Mouse (Mus musculus) G1E (cell line): ENCODE measurements around the gene Slc8b1. TPM values are rescaled to one million over a fixed set of nuclear protein-coding genes. Genes with fewer than 3 reads are reported as not detected.

Experiments
- ATAC-seq: 2 replicates; pipeline ENCODE4 v1.8.0; 2016; ENCODE audit warnings: mild to moderate bottlenecking; ENCODE audit not compliant: insufficient number of reproducible peaks, poor library complexity, low FRiP score, severe bottlenecking; ENCODE audit errors: extremely low read depth
- DNase-seq: peaks from one replicate; pipeline ENCODE4 v3.0.0; 2012; ENCODE audit warnings: low spot score
- H3K27me3 ChIP-seq: 2 replicates; pipeline ENCODE4 v1.6.1; 2012; ENCODE audit warnings: mild to moderate bottlenecking, low read length, inconsistent platforms; ENCODE audit not compliant: insufficient read depth
- H3K36me3 ChIP-seq: replicated peaks from 2 replicates; pipeline ENCODE3; 2012; ENCODE audit warnings: mild to moderate bottlenecking, inconsistent platforms
- H3K4me1 ChIP-seq: 2 replicates; pipeline ENCODE4 v1.6.1; 2012; ENCODE audit warnings: low read depth, low read length, inconsistent platforms, mixed read lengths; ENCODE audit not compliant: insufficient read depth
- H3K4me3 ChIP-seq: 2 replicates; pipeline ENCODE4 v1.5.1; 2012; ENCODE audit warnings: low read depth, mild to moderate bottlenecking, inconsistent platforms, low read length, moderate library complexity, mixed read lengths
- H3K9me3 ChIP-seq: replicated peaks from 2 replicates; pipeline ENCODE4 v1.6.1; 2012; ENCODE audit warnings: inconsistent platforms
- CTCF ChIP-seq: IDR thresholded peaks from 2 replicates; pipeline ENCODE4 v1.5.1; 2012; ENCODE audit warnings: low read depth, low read length, inconsistent platforms, mixed read lengths
- GATA1 ChIP-seq: IDR thresholded peaks from 2 replicates; pipeline ENCODE4 v1.6.1; 2012; ENCODE audit warnings: borderline replicate concordance, low read length, inconsistent platforms, mixed read lengths
- GATA2 ChIP-seq: IDR thresholded peaks from 2 replicates; pipeline ENCODE4 v1.6.1; 2012; ENCODE audit warnings: low read depth, low read length, inconsistent platforms, borderline replicate concordance
- POLR2AphosphoS5 ChIP-seq: IDR thresholded peaks from 2 replicates; pipeline ENCODE4 v1.6.1; 2012; ENCODE audit warnings: low read depth, low read length, inconsistent platforms; ENCODE audit not compliant: insufficient replicate concordance
- TAL1 ChIP-seq: conservative IDR thresholded peaks from 2 replicates; pipeline ENCODE4 v1.6.1; 2012; ENCODE audit warnings: low read depth, low read length, inconsistent platforms, mixed read lengths
- polyA plus RNA-seq: library from polyadenylated mRNA; stranded (reverse); fragments of >175 nt; gene quantifications from 2 replicates; pipeline ENCODE4 v1.2.3, GENCODE M21; 2012
- total RNA-seq, 2 experiments: library from RNA; stranded (forward) in 1 of 2; stranded (reverse) in 1 of 2; fragments of 200-1000 nt in 1 of 2; fragments of >200 nt in 1 of 2; fragmentation: Nextera tagmentation in 1 of 2; gene quantifications; 2 replicates each; pipeline ENCODE4 v1.2.3; 2014 to 2017

Slc8b1 gene
- total and polyA plus RNA-seq, 3 experiments: 3.4 to 5.3 (median 3.7) TPM

GRCm38 (mm10) chr5:120578504-120579081, 67.6 kb downstream of the Slc8b1 start:
- no peak for DNase-seq
- Histone ChIP-seq H3K4me3 (no peak overlapping the region; the same call in 1 of the 2 replicates), H3K4me1 (peaks cover 51% of the 10 kb centered on the region), H3K9me3 (no peaks in the 10 kb centered on the region), H3K27me3 (no peaks in the 10 kb centered on the region), H3K36me3 (peaks cover 85% of the 10 kb centered on the region)
- TF ChIP-seq POLR2AphosphoS5 (no peak), CTCF (no peak), GATA1 (no peak), TAL1 (no peak), GATA2 (no peak)
- ATAC-seq: no peak

GRCm38 (mm10) chr5:120579211-120579897, 68.4 kb downstream of the Slc8b1 start:
- DNase-seq (no peak), ATAC-seq (no peak)
- H3K4me1 ChIP-seq: peaks cover 54% of the 10 kb centered on the region
- no peaks in the 10 kb centered on the region for H3K9me3 ChIP-seq
- no peaks in the 10 kb centered on the region for H3K27me3 ChIP-seq
- TF ChIP-seq CTCF (no peak), GATA1 (no peak)
- no peak overlapping the region; the same call in 1 of the 2 replicates for H3K4me3 ChIP-seq
- H3K36me3 ChIP-seq: peaks cover 87% of the 10 kb centered on the region

GRCm38 (mm10) chr5:120579898-120580626, 69.1 kb downstream of the Slc8b1 start:
- TF ChIP-seq TAL1: no peak
- no peak for TF ChIP-seq POLR2AphosphoS5
- no peak for TF ChIP-seq CTCF
- no peak for TF ChIP-seq GATA1
- TF ChIP-seq GATA2: no peak
- Histone ChIP-seq H3K4me3 (no peak overlapping the region), H3K36me3 (peaks cover 87% of the 10 kb centered on the region), H3K4me1 (peaks cover 55% of the 10 kb centered on the region), H3K27me3 (no peaks in the 10 kb centered on the region), H3K9me3 (no peaks in the 10 kb centered on the region)
- ATAC-seq (no peak), DNase-seq (no peak)

GRCm38 (mm10) chr5:120582002-120582401, 71.0 kb downstream of the Slc8b1 start:
- no peaks in the 10 kb centered on the region for H3K9me3 ChIP-seq
- TF ChIP-seq CTCF: no peak
- TF ChIP-seq POLR2AphosphoS5: no peak
- TF ChIP-seq TAL1: no peak
- no peak for TF ChIP-seq GATA2
- TF ChIP-seq GATA1: no peak
- no peaks in the 10 kb centered on the region for H3K27me3 ChIP-seq
- DNase-seq: no peak
- peaks cover 89% of the 10 kb centered on the region for H3K36me3 ChIP-seq
- H3K4me1 ChIP-seq: peaks cover 64% of the 10 kb centered on the region
- no peak overlapping the region for H3K4me3 ChIP-seq
- no peak for ATAC-seq

- no peak overlapping the region for H3K4me3 ChIP-seq
- H3K36me3 ChIP-seq: peaks cover 75% of the 10 kb centered on the region
- no peak for DNase-seq
- no peaks in the 10 kb centered on the region for H3K9me3 ChIP-seq
- TF ChIP-seq POLR2AphosphoS5: no peak
- no peak for TF ChIP-seq CTCF
- TF ChIP-seq TAL1: no peak
- TF ChIP-seq GATA2: no peak
- no peak for TF ChIP-seq GATA1
- H3K4me1 ChIP-seq: peaks cover 62% of the 10 kb centered on the region
- no peaks in the 10 kb centered on the region for H3K27me3 ChIP-seq
- no peak for ATAC-seq
Observed at GRCm38 (mm10) chr5:120583511-120583910, 72.5 kb downstream of the Slc8b1 start.

Other genes with a start within 250 kb of the Slc8b1 start
- gene Lhx5, start 79.5 kb upstream of the Slc8b1 start, total RNA-seq (2014; fragmentation: Nextera tagmentation): not detected in 2 replicates
- 0.05 and 0.06 TPM in 2 replicates for gene Lhx5, start 79.5 kb upstream of the Slc8b1 start, total RNA-seq (2017)
- not detected in 2 replicates for gene Lhx5, start 79.5 kb upstream of the Slc8b1 start, polyA plus RNA-seq
- not detected in 2 replicates for gene Sdsl, start 38.4 kb upstream of the Slc8b1 start, total RNA-seq (2014; fragmentation: Nextera tagmentation)
- gene Sdsl, start 38.4 kb upstream of the Slc8b1 start, total RNA-seq (2017): 0.70 and 1.6 TPM in 2 replicates
- 0.98 and 1.1 TPM in 2 replicates for gene Sdsl, start 38.4 kb upstream of the Slc8b1 start, polyA plus RNA-seq
- not detected in 2 replicates for gene Sds, start 34.6 kb upstream of the Slc8b1 start, total RNA-seq (2014; fragmentation: Nextera tagmentation)
- not detected in 2 replicates for gene Sds, start 34.6 kb upstream of the Slc8b1 start, total RNA-seq (2017)
- not detected in 2 replicates for gene Sds, start 34.6 kb upstream of the Slc8b1 start, polyA plus RNA-seq
- gene Plbd2, start 7.5 kb upstream of the Slc8b1 start, total RNA-seq (2014; fragmentation: Nextera tagmentation): 13.2 and 19.6 TPM in 2 replicates
- 8.4 and 8.7 TPM in 2 replicates for gene Plbd2, start 7.5 kb upstream of the Slc8b1 start, total RNA-seq (2017)
- gene Plbd2, start 7.5 kb upstream of the Slc8b1 start, polyA plus RNA-seq: 20.6 and 26.1 TPM in 2 replicates
- gene Tpcn1, start 77.5 kb downstream of the Slc8b1 start, total RNA-seq (2014; fragmentation: Nextera tagmentation): 22.3 and 51.6 TPM in 2 replicates
- gene Tpcn1, start 77.5 kb downstream of the Slc8b1 start, total RNA-seq (2017): 2.1 and 3.2 TPM in 2 replicates
- gene Tpcn1, start 77.5 kb downstream of the Slc8b1 start, polyA plus RNA-seq: 33.2 and 36.0 TPM in 2 replicates
- gene Iqcd, start 77.8 kb downstream of the Slc8b1 start, total RNA-seq (2014; fragmentation: Nextera tagmentation): not detected in 2 replicates
- gene Iqcd, start 77.8 kb downstream of the Slc8b1 start, total RNA-seq (2017): 0.35 and 0.60 TPM in 2 replicates
- gene Iqcd, start 77.8 kb downstream of the Slc8b1 start, polyA plus RNA-seq: 1.2 and 1.5 TPM in 2 replicates
- 8.4 and 10.5 TPM in 2 replicates for gene Rita1, start 101.4 kb downstream of the Slc8b1 start, total RNA-seq (2014; fragmentation: Nextera tagmentation)
- gene Rita1, start 101.4 kb downstream of the Slc8b1 start, total RNA-seq (2017): 9.5 and 13.7 TPM in 2 replicates
- gene Rita1, start 101.4 kb downstream of the Slc8b1 start, polyA plus RNA-seq: 42.4 and 45.7 TPM in 2 replicates
- 16.5 and 24.3 TPM in 2 replicates for gene Ddx54, start 101.6 kb downstream of the Slc8b1 start, total RNA-seq (2014; fragmentation: Nextera tagmentation)
- gene Ddx54, start 101.6 kb downstream of the Slc8b1 start, total RNA-seq (2017): 31.5 and 34.7 TPM in 2 replicates
- 103 and 110 TPM in 2 replicates for gene Ddx54, start 101.6 kb downstream of the Slc8b1 start, polyA plus RNA-seq
- gene Cfap73, start 123.1 kb downstream of the Slc8b1 start, total RNA-seq (2014; fragmentation: Nextera tagmentation): not detected in 2 replicates
- not detected in 2 replicates for gene Cfap73, start 123.1 kb downstream of the Slc8b1 start, total RNA-seq (2017)
- not detected in 2 replicates for gene Cfap73, start 123.1 kb downstream of the Slc8b1 start, polyA plus RNA-seq
- 5.6 and 13.2 TPM in 2 replicates for gene Rasal1, start 137.6 kb downstream of the Slc8b1 start, total RNA-seq (2014; fragmentation: Nextera tagmentation)
- 1.4 and 1.7 TPM in 2 replicates for gene Rasal1, start 137.6 kb downstream of the Slc8b1 start, total RNA-seq (2017)
- gene Rasal1, start 137.6 kb downstream of the Slc8b1 start, polyA plus RNA-seq: 10.8 and 13.1 TPM in 2 replicates
- not detected in 2 replicates for gene Dtx1, start 200.8 kb downstream of the Slc8b1 start, total RNA-seq (2014; fragmentation: Nextera tagmentation)
- gene Dtx1, start 200.8 kb downstream of the Slc8b1 start, total RNA-seq (2017): 0.05 and 0.06 TPM in 2 replicates
- 0.03 and 0.09 TPM in 2 replicates for gene Dtx1, start 200.8 kb downstream of the Slc8b1 start, polyA plus RNA-seq
- 1.7 and 3.5 TPM in 2 replicates for gene Oas2, start 238.7 kb downstream of the Slc8b1 start, total RNA-seq (2014; fragmentation: Nextera tagmentation)
- 2.3 and 2.4 TPM in 2 replicates for gene Oas2, start 238.7 kb downstream of the Slc8b1 start, total RNA-seq (2017)
- gene Oas2, start 238.7 kb downstream of the Slc8b1 start, polyA plus RNA-seq: 0.11 and 0.15 TPM in 2 replicates